Mouse (Mus musculus) brain, adult 2 months (tissue): ENCODE measurements around the gene Cyp26a1.

Source experiments
- DNase-seq: peaks from one replicate; pipeline ENCODE4 v3.0.0; 2011; ENCODE audit warnings: low read depth, low spot score

Cyp26a1 gene

DNA sequence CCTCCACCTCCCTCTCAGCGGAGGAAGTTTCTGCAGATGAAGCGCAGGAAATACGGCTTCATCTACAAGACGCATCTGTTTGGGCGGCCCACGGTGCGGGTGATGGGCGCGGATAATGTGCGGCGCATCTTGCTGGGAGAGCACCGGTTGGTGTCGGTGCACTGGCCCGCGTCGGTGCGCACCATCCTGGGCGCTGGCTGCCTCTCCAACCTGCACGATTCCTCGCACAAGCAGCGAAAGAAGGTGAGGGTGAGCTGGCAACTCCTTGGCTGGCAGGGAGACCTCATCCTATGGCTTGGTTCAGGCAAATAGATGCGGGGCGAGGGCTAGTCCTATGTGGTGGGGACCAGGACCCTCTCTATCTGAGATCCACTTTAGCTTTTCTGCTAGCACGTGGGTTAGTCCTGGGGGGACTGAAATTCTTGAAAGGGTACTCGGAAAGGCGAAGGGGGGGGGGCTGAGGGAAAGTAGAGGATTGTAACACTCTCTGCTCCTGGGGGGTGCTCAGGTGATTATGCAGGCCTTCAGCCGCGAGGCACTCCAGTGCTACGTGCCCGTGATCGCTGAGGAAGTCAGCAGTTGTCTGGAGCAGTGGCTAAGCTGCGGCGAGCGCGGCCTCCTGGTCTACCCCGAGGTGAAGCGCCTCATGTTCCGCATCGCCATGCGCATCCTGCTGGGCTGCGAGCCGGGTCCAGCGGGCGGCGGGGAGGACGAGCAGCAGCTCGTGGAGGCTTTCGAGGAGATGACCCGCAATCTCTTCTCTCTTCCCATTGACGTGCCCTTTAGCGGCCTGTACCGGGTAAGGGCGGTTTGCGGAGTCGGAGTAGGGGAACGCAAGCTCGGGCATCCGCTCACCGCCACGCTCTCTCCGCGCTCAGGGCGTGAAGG is 919 bp downstream of the Cyp26a1 start:
- DNase-seq: no peak

DNA sequence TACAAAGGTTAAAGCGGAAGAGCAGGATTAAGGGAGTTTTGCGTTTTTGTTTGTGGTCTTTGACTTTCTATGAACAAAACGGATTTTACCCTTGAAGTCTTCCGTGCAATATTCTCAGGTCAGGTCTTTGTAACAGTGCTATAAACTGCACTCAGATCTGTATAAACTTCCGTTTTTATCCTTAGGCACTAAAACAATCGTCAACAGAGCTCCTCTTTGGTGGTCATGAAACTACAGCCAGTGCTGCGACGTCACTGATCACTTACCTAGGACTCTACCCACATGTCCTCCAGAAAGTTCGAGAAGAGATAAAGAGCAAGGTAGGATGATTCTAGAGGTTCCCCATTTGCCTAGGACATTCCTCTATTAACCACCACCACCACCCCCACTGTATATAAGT is 2.1 kb downstream of the Cyp26a1 start:
- no peak for DNase-seq

DNA sequence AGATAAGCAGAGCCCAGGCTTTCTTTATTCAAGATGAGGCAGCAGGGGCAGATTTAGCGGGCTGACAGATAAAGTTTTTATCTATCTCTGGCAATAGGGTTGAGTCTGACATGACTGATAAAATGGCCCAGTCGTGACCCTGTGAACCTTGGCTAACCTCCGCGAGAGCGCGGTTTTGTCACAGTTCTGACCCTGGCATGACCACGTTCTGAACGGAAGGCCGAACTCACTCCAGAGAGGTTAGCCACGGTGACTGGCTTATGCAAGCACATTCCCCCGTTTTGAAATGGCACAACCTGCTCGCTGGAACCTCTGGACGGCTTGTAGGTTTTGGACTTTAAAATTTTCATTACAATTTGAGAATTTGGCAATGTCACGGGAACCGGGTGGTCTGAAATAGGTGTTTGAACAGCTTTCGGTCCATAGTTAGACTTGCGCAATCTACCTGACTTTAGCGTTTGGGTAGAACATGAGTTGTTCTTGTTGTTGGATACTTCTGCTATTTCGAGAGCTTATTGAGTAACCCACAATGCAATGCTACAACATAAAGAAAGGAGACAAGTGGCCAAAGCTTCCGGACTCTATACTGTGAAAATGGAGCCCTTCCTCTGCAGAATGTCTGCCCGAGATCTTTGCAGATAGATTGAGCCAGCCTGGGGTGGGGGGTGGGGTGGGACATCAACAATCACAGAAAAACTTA is 4.9 kb downstream of the Cyp26a1 start:
- no peak for DNase-seq

DNA sequence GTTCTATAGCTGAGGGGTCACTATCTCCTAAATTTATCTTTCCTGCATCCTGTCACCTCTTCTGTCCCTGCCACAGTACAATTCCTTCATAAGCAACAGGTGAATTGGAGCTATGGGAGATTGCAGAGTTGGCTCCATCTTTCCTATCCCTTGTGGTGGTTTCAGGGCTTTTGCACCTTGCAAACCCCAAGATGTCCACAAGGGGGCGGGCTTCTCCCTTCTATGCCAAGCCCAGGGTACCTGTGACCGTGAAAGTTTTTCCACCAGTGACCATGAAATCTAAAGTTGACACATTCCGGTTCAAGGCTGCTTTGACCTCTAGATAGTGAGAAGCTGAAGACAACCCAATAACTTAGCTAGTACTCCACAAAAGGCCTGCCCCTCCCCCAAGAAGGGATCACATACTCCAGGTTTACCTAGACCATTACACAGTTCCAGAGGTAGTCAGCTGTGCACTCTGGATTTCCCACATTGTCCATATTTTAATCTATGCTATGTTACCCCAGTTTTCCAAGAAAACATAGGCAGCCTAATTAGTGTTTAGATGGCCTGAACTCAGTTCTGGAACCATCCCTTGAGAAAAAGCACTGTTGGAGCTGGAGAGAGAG is 6.4 kb downstream of the Cyp26a1 start:
- DNase-seq: peak; percentile 62

DNA sequence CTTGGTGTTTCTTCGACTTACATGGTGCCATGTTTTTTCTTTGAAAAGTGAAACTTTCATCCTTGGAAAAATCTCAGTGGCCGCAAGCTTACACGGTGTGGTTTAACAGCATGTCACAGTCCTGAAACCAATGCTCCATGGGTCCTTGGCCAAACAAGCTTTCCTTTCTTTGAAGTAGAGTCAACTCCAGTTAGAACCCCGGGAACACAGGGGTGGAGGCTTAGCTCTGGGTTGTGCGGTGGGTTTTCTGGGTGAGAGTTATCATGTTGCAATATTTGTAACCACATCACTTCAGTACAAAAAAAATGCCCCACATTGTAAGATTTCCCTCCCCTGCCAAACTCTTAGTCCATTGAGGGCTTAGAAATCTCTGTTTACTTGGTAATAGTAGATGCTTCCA is 8.1 kb downstream of the Cyp26a1 start:
- DNase-seq: no peak

DNA sequence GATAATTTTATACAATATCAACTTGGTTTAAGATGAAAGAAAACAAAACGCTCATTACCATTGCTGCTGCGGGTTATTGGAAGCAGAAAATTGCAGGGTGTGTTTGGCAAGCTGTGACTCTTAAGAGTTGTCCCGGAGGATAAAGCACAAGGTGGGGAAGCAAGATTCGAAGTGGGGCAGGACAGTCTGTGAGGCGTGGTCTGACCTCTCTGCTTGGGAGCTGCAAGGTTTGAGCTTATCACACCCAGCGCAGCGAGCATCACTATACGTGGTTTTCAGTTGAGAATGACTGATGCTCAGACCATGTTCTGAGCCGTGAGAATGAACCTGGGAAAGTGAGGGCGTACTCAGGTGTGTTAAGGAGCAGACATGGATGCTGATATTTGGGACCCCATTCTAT is 17.1 kb downstream of the Cyp26a1 start:
- no peak for DNase-seq

DNA sequence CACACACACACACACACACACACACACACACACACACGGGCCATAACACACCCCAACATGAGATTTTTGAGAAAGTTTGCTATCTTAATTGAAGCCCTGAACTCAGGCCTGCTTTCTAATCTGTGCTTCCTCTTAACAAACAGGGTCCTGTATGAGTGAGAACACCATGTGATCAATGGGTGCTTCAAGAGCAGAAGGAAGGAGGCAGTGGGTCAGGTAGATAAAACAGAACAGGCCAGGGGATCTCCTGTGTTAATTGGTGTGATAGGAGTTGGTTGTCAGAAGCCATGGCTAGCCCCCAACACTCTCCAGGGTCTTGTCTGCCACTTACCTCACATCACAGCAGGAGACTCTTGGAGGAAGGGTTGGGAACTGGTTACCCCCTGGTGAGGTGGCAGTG is 18.4 kb downstream of the Cyp26a1 start:
- DNase-seq: no peak

DNA sequence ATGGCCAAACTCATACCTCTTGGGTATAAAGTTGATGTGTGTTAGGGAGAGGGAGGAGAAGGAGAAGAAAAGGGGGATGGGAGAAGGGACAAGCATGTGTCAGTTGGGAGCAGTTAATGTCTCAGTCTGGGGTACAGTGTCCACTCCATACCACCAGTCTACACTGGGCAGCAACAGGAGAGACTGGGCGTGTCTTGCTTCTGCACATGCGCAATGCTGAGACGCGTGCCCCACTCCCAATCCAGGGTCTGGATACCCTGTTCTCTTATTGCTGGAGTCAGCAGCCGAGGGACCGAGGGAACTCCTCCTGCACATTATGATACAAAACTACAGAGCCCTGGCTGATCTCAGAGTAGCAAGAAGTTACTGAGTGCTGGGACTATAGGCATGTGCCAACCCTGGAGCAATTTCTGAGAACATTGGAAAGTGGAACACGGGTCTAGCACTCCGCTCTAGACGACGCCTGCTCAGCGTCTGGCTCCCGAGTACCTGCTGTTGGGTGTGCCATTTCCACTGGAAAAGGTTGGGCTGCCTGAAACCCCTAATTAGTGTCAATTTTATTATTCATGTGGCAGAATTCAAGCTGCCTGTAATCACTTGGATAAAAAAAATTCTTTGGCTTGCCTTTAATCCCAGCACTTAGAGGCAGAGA is 19.1 kb downstream of the Cyp26a1 start:
- peak; percentile 10 for DNase-seq

DNA sequence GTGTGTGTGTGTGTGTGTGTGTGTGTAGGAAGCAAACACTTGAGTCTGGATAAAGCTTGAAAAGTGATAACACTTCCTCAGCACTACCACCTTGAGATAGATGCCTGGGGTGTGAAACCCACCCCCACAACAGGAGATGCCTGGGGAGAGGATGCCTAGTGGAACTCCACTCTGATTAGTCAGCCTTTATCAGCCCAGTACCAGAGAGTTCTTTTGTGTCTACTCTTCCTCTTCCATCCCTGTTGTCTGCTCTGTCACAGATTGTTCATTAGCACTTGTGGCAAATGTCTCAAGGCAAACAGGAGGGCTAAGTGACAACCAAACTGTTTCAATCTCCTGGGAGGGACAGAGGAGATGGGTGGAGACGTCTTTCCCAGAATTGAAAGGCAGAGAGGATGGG is 21.6 kb downstream of the Cyp26a1 start:
- no peak for DNase-seq

DNA sequence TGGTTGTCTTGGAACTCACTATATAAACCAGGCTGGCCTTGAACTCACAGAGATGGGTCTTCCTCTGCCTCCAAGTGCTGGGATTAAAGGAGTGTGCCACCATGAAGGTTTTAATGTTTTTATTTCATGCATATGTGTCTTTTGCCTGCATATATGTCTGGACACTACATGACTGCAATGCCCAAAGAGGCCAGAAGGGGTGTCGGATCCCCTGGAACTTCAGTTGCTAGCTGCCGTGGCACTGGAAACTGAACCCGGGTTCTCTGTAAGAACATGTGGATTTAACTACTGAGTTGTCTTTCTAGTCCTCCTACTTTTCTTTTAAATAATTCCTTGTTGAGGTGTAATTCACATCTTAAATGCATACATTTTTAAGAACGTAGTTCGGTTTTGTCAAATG is 27.0 kb downstream of the Cyp26a1 start:
- DNase-seq: no peak

DNA sequence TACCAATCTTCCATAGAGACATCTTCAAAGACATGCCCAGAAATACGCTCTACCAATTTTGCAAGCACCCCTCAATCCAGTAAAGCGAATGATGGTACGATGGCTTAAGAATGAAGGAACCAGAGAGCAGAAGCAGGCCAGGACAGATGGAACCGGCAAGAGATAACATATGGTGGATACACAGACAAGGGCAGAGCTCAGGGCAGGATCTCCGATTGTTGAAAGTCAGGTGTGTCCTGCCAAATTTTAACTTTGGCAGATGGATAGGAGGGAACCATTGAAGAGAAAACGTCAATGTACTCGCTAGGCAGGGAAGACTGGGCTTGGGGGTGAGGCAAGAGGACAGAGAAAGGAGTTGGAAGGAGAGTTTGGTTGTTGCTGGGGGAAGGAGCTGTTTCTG is 29.0 kb downstream of the Cyp26a1 start:
- DNase-seq: peak; percentile 74

DNA sequence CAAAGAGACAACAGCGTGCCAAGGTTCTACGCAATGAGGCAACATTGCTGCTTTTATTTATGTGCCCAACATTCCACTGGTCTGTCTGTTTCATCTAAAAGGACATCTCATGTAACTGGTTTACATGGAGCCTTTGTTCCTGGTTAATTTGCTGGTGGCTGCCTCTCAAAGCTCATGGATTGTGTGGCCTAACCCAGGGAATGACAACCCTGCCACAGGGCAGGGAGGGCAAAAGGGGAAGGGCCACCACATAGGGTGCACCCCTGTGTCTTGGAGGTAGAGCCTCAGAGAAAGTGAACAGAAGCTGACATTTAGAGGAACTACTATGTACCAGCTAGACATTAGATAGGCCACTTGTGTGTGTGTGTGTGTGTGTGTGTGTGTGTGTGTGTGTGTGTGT is 29.8 kb downstream of the Cyp26a1 start:
- DNase-seq: no peak

DNA sequence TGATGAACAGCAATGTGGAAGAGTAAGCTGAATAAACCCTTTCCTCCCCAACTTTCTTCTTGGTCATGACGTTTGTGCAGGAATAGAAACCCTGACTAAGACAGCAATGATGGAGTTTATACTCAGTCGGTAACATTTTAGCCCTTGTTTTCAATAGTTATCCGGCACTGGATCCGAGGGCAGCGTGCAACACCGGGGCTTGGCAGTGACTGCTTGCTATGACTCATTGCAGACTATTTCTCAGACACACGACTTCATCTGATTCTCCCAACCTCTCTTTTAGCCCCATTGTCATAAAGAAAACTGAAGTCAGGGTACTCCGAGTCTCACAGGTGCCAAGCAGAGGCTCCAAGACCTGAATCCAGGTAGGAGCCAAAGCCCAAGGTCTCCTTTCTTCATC is 37.8 kb downstream of the Cyp26a1 start:
- DNase-seq: no peak

DNA sequence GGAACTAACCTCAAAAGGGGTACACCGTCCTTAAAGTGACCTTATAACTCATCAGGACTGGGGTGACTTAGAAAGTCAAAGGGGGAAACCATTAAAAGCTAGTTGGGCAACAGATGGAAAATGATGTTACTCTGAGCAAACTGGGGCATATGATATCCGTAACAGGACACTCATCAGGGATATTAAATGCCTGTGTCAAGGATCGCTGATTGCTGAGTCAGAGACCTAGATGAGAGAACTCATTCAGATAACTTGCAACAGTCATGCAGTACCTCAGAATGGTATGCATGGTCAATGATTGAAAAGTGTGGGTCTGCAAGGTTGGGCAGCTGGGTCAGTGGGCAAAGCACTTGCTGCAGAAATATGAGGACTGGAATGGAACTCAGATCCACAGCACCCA is 41.0 kb downstream of the Cyp26a1 start:
- DNase-seq: no peak

DNA sequence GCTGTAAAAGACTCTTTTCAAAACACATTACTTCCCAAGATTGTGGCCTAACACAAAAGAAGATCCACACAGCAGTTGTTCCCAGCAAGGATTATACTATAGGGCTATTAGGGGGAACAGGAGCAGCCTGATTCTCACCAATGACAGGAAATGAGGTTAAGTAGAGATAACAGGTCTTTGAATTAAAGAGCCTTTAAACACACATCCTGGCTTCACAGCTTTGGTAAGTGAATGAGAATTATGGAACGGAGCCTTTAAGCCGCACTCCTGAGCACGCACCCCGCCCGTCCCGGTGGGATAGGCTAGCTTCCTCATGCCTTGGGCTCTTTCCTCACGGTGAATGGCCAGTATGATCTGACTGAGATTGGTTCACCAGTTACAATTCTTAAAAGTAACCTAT is 42.4 kb downstream of the Cyp26a1 start:
- no peak for DNase-seq
